Mouse (Mus musculus) heart, embryonic 14.5 days (tissue): ENCODE results near the gene Fbxw4. TPM values are rescaled to one million over a fixed set of nuclear protein-coding genes. Genes with fewer than 3 reads are reported as not detected.

Experiments used
- ATAC-seq: fragments of 200-750 bp; cut with Nextera tagmentation; 2 replicates; pipeline ENCODE4 v1.8.0; 2017; ENCODE audit warnings: low read depth, moderate TSS enrichment; ENCODE audit not compliant: insufficient number of reproducible peaks, insufficient read depth, low FRiP score
- H3K27ac ChIP-seq, 2 experiments: fragments of 200-500 bp in 1 of 2; fragments of 300-500 bp in 1 of 2; sonication (generic) in 1 of 2; replicated peaks in 1 of 2; 2 replicates each; pipeline ENCODE4 v1.5.1; 2012 to 2014; ENCODE audit warnings: low read depth in 2 of 2, low read length in 2 of 2, control low read depth in 1 of 2, mild to moderate bottlenecking in 1 of 2, mixed read lengths in 1 of 2; ENCODE audit not compliant: control insufficient read depth in 1 of 2, insufficient read depth in 1 of 2
- H3K27me3 ChIP-seq: fragments of 300-500 bp; sonication (generic); 2 replicates; pipeline ENCODE4 v1.6.1; 2014; ENCODE audit warnings: mild to moderate bottlenecking, low read length, control low read depth; ENCODE audit not compliant: control insufficient read depth, insufficient read depth
- H3K36me3 ChIP-seq: fragments of 300-500 bp; sonication (generic); 2 replicates; pipeline ENCODE4 v1.6.1; 2014; ENCODE audit warnings: mild to moderate bottlenecking, control low read depth, low read length, mixed read lengths; ENCODE audit not compliant: control insufficient read depth, insufficient read depth
- H3K4me1 ChIP-seq, 2 experiments: fragments of 200-500 bp in 1 of 2; fragments of 300-500 bp in 1 of 2; sonication (generic) in 1 of 2; 2 replicates each; pipeline ENCODE4 v1.6.1; 2012 to 2014; ENCODE audit warnings: low read length in 2 of 2, control low read depth in 1 of 2, mixed read lengths in 1 of 2; ENCODE audit not compliant: control insufficient read depth in 2 of 2, insufficient read depth in 2 of 2
- H3K4me2 ChIP-seq: fragments of 300-500 bp; sonication (generic); 2 replicates; pipeline ENCODE4 v1.6.1; 2014; ENCODE audit warnings: mild to moderate bottlenecking, low read length
- H3K4me3 ChIP-seq, 2 experiments: fragments of 200-500 bp in 1 of 2; fragments of 300-500 bp in 1 of 2; sonication (generic) in 1 of 2; 2 replicates each; pipeline ENCODE4 v1.5.1; 2012 to 2014; ENCODE audit warnings: low read length in 2 of 2, mild to moderate bottlenecking in 2 of 2, control low read depth in 1 of 2, low read depth in 1 of 2, moderate library complexity in 1 of 2; ENCODE audit not compliant: control insufficient read depth in 1 of 2, insufficient read depth in 1 of 2
- H3K9ac ChIP-seq: fragments of 300-500 bp; sonication (generic); 2 replicates; pipeline ENCODE4 v1.6.1; 2014; ENCODE audit warnings: mild to moderate bottlenecking, low read length
- H3K9me3 ChIP-seq: fragments of 300-500 bp; sonication (generic); 2 replicates; pipeline ENCODE4 v1.6.1; 2016; ENCODE audit warnings: low read length, control low read depth; ENCODE audit not compliant: control insufficient read depth
- WGBS: fragments of 180-500 bp; shearing (Covaris S2); extraction: QIAGEN DNeasy Blood & Tissue Kit; methylation state at CpG from one replicate; pipeline ENCODE4 v1.1.7; 2014; 5-methylcytosine and 5-hydroxymethylcytosine counted together
- polyA plus RNA-seq: library from polyadenylated mRNA; unstranded; fragments of >200 nt; fragmentation: Nextera tagmentation; extraction: Ambion mirVana; gene quantifications from 2 replicates; pipeline ENCODE4 v1.2.1, GENCODE M21; 2014

The Fbxw4 gene
- polyA plus RNA-seq, 1 experiment from 2014 or later = 4.1 TPM

GRCm38 (mm10) chr19:45614928-45615327 is 45.2 kb downstream of the Fbxw4 start:
- Histone ChIP-seq H3K27me3 (no peaks in the 10 kb centered on the region), H3K4me3 (no peak overlapping the region), H3K36me3 (peaks cover 6% of the 10 kb centered on the region; the same call in 1 of the 2 replicates), H3K9me3 (no peaks in the 10 kb centered on the region), H3K9ac (no peak overlapping the region), H3K27ac (no peak overlapping the region), H3K4me2 (no peak overlapping the region), H3K4me1 (peaks cover 4 to 19% of the 10 kb centered on the region in 2 experiments; a peak in 2 of 4 replicates)
- ATAC-seq = no peak
- WGBS = 80% methylated on average over 3 of the region's 3 CpGs

GRCm38 (mm10) chr19:45614375-45614774 is 45.7 kb downstream of the Fbxw4 start:
- no peak for ATAC-seq

GRCm38 (mm10) chr19:45610823-45611222 is 49.3 kb downstream of the Fbxw4 start:
- H3K4me3 ChIP-seq = no peak overlapping the region
- peaks cover 4 to 16% of the 10 kb centered on the region in 2 experiments; a peak in 2 of 4 replicates for H3K4me1 ChIP-seq
- WGBS = 80% methylated on average over 5 of the region's 5 CpGs
- no peaks in the 10 kb centered on the region for H3K27me3 ChIP-seq
- H3K9ac ChIP-seq = no peak overlapping the region
- H3K36me3 ChIP-seq = peaks cover 6% of the 10 kb centered on the region; the same call in 1 of the 2 replicates
- H3K27ac ChIP-seq = no peak overlapping the region; a peak in 1 of 4 replicates
- no peak overlapping the region for H3K4me2 ChIP-seq
- no peaks in the 10 kb centered on the region for H3K9me3 ChIP-seq
- ATAC-seq = no peak

More at GRCm38 (mm10) chr19:45614375-45614774, 45.7 kb downstream of the Fbxw4 start:
- Histone ChIP-seq H3K4me1 (peaks cover 4 to 19% of the 10 kb centered on the region in 2 experiments; a peak in 2 of 4 replicates), H3K4me3 (no peak overlapping the region), H3K9me3 (no peaks in the 10 kb centered on the region), H3K36me3 (peaks cover 6% of the 10 kb centered on the region; the same call in 1 of the 2 replicates), H3K27ac (no peak overlapping the region), H3K4me2 (no peak overlapping the region), H3K9ac (no peak overlapping the region), H3K27me3 (no peaks in the 10 kb centered on the region)
- 50% methylated on average over 8 of the region's 8 CpGs for WGBS

GRCm38 (mm10) chr19:45608648-45609339 is 51.3 kb downstream of the Fbxw4 start:
- Histone ChIP-seq H3K27me3 (no peaks in the 10 kb centered on the region), H3K9me3 (no peaks in the 10 kb centered on the region), H3K27ac (no peak overlapping the region), H3K36me3 (peaks cover 6% of the 10 kb centered on the region; the same call in 1 of the 2 replicates), H3K4me2 (no peak overlapping the region), H3K9ac (no peak overlapping the region), H3K4me3 (no peak overlapping the region), H3K4me1 (peaks cover 5 to 21% of the 10 kb centered on the region in 2 experiments)
- 85% methylated on average over 13 of the region's 13 CpGs for WGBS
- no peak for ATAC-seq

GRCm38 (mm10) chr19:45607479-45607878 is 52.6 kb downstream of the Fbxw4 start:
- Histone ChIP-seq H3K27me3 (no peaks in the 10 kb centered on the region), H3K9me3 (no peaks in the 10 kb centered on the region), H3K9ac (no peak overlapping the region), H3K4me2 (no peak overlapping the region), H3K4me1 (peaks cover 5 to 21% of the 10 kb centered on the region in 2 experiments), H3K4me3 (no peak overlapping the region), H3K27ac (no peak overlapping the region), H3K36me3 (peaks cover 6% of the 10 kb centered on the region; the same call in 1 of the 2 replicates)
- no peak for ATAC-seq
- WGBS = 63% methylated on average over 7 of the region's 7 CpGs

GRCm38 (mm10) chr19:45606701-45607100 is 53.4 kb downstream of the Fbxw4 start:
- 95% methylated on average over 4 of the region's 4 CpGs for WGBS
- Histone ChIP-seq H3K4me2 (no peak overlapping the region), H3K27ac (no peak overlapping the region), H3K4me3 (no peak overlapping the region), H3K4me1 (peaks cover 5 to 21% of the 10 kb centered on the region in 2 experiments), H3K36me3 (peaks cover 6% of the 10 kb centered on the region; the same call in 1 of the 2 replicates), H3K9me3 (no peaks in the 10 kb centered on the region), H3K9ac (no peak overlapping the region), H3K27me3 (no peaks in the 10 kb centered on the region)
- no peak for ATAC-seq

- Histone ChIP-seq H3K4me3 (no peak overlapping the region), H3K9ac (no peak overlapping the region), H3K27me3 (no peaks in the 10 kb centered on the region), H3K9me3 (no peaks in the 10 kb centered on the region), H3K36me3 (no peaks in the 10 kb centered on the region), H3K4me2 (no peak overlapping the region), H3K4me1 (peaks cover 5 to 14% of the 10 kb centered on the region in 2 experiments), H3K27ac (no peak overlapping the region)
- ATAC-seq = no peak
- 84% methylated on average over 5 of the region's 5 CpGs for WGBS
Observed at GRCm38 (mm10) chr19:45602606-45603005, 57.5 kb downstream of the Fbxw4 start.
